Mouse (Mus musculus) midbrain, embryonic 11.5 days (tissue): ENCODE results near the gene Polr3h. TPM values are rescaled to one million over a fixed set of nuclear protein-coding genes. Genes with fewer than 3 reads are reported as not detected.

Source experiments
- ATAC-seq: fragments of 200-750 bp; cut with Nextera tagmentation; 2 replicates; pipeline ENCODE4 v1.8.0; 2017; ENCODE audit warnings: moderate TSS enrichment, moderate library complexity; ENCODE audit not compliant: low FRiP score
- DNase-seq: peaks from one replicate; pipeline ENCODE4 v3.0.0; 2015; ENCODE audit warnings: low spot score; ENCODE audit errors: missing footprints
- H3K27ac ChIP-seq: fragments of 300-500 bp; sonication (generic); 2 replicates; pipeline ENCODE4 v1.5.1; 2014; ENCODE audit warnings: low read depth, low read length
- H3K27me3 ChIP-seq: fragments of 300-500 bp; sonication (generic); 2 replicates; pipeline ENCODE4 v1.6.1; 2014; ENCODE audit warnings: mild to moderate bottlenecking, low read length, moderate library complexity, mixed read lengths; ENCODE audit not compliant: control insufficient read depth, insufficient read depth
- H3K36me3 ChIP-seq: fragments of 300-500 bp; sonication (generic); 2 replicates; pipeline ENCODE4 v1.6.1; 2014; ENCODE audit warnings: mild to moderate bottlenecking, low read length, moderate library complexity, mixed read lengths; ENCODE audit not compliant: control insufficient read depth, insufficient read depth
- H3K4me1 ChIP-seq: fragments of 300-500 bp; sonication (generic); 2 replicates; pipeline ENCODE4 v1.6.1; 2014; ENCODE audit warnings: low read length; ENCODE audit not compliant: control insufficient read depth, insufficient read depth
- H3K4me2 ChIP-seq: fragments of 300-500 bp; sonication (generic); 2 replicates; pipeline ENCODE4 v1.6.1; 2014; ENCODE audit warnings: mild to moderate bottlenecking, moderate library complexity
- H3K4me3 ChIP-seq: fragments of 300-500 bp; sonication (generic); 2 replicates; pipeline ENCODE4 v1.5.1; 2014; ENCODE audit warnings: low read depth, low read length
- H3K9ac ChIP-seq: fragments of 300-500 bp; sonication (generic); 2 replicates; pipeline ENCODE4 v1.6.1; 2014; ENCODE audit warnings: low read length
- H3K9me3 ChIP-seq: fragments of 300-500 bp; sonication (generic); 2 replicates; pipeline ENCODE4 v1.6.1; 2016; ENCODE audit warnings: low read length; ENCODE audit not compliant: control insufficient read depth
- WGBS: fragments of 180-500 bp; shearing (Covaris S2); extraction: QIAGEN DNeasy Blood & Tissue Kit; methylation state at CpG from one replicate; pipeline ENCODE4 v1.1.7; 2014; 5-methylcytosine and 5-hydroxymethylcytosine counted together
- polyA plus RNA-seq: library from polyadenylated mRNA; unstranded; fragments of >200 nt; fragmentation: Nextera tagmentation; extraction: Ambion mirVana; gene quantifications from 2 replicates; pipeline ENCODE4 v1.2.1, GENCODE M21; 2014

Gene Polr3h
- polyA plus RNA-seq, 1 experiment from 2014 or later = 75.6 TPM

DNA sequence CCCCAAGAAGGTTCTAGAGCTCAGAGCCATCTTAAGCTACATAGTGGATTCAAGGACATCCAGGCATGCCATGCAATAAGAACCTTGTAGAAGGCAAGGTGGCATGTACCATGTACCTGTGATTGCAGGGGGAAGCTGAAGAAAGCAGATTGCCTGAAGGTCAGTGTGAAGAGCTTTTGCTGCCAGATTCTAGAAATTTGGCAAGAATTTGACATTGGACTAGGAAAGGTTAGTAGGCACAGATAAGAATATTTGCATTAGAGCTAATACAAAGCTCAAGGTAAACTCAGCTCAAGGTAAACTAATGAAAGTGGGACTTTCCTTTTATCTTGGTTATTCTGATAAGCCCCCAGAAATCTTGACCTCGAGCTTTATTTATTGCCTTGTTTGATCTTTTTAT lies 38.2 kb upstream of the Polr3h start:
- Histone ChIP-seq H3K4me3 (no peak overlapping the region), H3K9ac (no peak overlapping the region), H3K9me3 (no peaks in the 10 kb centered on the region), H3K4me2 (no peak overlapping the region), H3K27me3 (no peaks in the 10 kb centered on the region), H3K27ac (no peak overlapping the region), H3K36me3 (no peaks in the 10 kb centered on the region), H3K4me1 (peaks cover 2% of the 10 kb centered on the region)
- no peak for ATAC-seq
- 73% methylated on average over 1 of the region's 1 CpGs for WGBS
- DNase-seq = no peak

DNA sequence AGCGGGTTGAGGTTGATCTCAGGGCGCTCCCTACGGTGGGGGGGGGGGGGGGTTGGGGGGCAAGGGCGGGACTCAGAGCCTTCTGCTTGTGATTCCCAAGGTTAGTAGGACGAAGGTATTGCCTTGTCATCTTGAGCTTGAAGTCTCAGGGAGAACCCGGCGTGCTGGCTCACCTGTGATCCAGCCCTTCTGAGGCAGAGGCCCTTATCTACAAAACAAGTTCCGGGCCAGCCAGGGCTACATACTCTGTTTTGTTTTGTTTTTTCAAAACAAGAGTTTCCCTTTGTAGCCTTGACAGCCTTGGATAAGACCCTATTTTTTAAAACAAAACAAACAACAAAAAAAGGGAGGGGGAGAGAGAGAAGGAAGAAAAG lies 35.0 kb upstream of the Polr3h start:
- DNase-seq = no peak
- peak overlapping the region; percentile 57 for H3K4me3 ChIP-seq
- H3K4me2 ChIP-seq = peak overlapping the region; percentile 100
- 3% methylated on average over 7 of the region's 8 CpGs for WGBS
- peak overlapping the region; percentile 33; the same call in 1 of the 2 replicates for H3K9ac ChIP-seq
- peaks cover 2% of the 10 kb centered on the region for H3K4me1 ChIP-seq
- H3K9me3 ChIP-seq = no peaks in the 10 kb centered on the region
- peak; percentile 53 for ATAC-seq
- no peaks in the 10 kb centered on the region for H3K36me3 ChIP-seq
- H3K27me3 ChIP-seq = no peaks in the 10 kb centered on the region
- H3K27ac ChIP-seq = no peak overlapping the region

- peak within 1 kb of the TSS; percentile 100 for H3K4me2 ChIP-seq
- ATAC-seq (peak; percentile 97), DNase-seq (peak; percentile 100)
- H3K36me3 ChIP-seq = no peaks in the 10 kb centered on the region
- H3K9me3 ChIP-seq = no peaks in the 10 kb centered on the region
- peaks cover 2% of the 10 kb centered on the region for H3K4me1 ChIP-seq
- H3K27me3 ChIP-seq = no peaks in the 10 kb centered on the region
- peak within 1 kb of the TSS; percentile 57 for H3K4me3 ChIP-seq
- peak within 1 kb of the TSS; percentile 67 for H3K27ac ChIP-seq
- H3K9ac ChIP-seq = peak within 1 kb of the TSS; percentile 70
- WGBS = under 1% methylated on average over 73 of the region's 77 CpGs
Measured at GRCm38 (mm10) chr15:81960171-81961077, 34.4 kb upstream of the Polr3h start, which contains the start of gene Pmm1. TSS of gene Pmm1 (minus strand) at chr15:81960930.

DNA sequence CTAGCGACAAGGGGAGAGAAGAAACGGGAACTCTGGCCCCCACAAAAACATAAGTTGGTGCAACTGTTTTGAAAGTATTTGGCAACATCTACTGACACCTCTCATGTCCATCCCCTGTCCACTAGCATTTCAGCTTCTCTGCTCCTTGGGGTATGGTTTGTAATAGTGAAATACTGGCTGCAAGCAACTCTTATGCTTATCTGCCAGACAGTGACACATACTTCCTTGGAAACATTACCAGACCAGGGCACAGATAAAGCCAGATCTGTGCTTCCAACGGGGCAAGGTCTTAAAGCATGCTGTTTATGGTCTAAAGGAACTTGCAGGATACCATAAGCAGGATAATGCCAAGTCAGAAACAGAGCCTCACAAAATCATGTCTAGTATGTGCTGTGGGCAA lies 32.9 kb upstream of the Polr3h start:
- ATAC-seq (no peak), DNase-seq (peak; percentile 75)
- H3K4me3 ChIP-seq = no peak overlapping the region
- H3K27ac ChIP-seq = no peak overlapping the region
- peaks cover 2% of the 10 kb centered on the region for H3K4me1 ChIP-seq
- H3K27me3 ChIP-seq = no peaks in the 10 kb centered on the region
- WGBS = 82% methylated on average over 3 of the region's 3 CpGs
- H3K9me3 ChIP-seq = no peaks in the 10 kb centered on the region
- 0 out of 2 replicates have a peak, but pooled peaks cover 3% of the 10 kb centered on the region for H3K36me3 ChIP-seq
- H3K4me2 ChIP-seq = no peak overlapping the region
- no peak overlapping the region for H3K9ac ChIP-seq

DNA sequence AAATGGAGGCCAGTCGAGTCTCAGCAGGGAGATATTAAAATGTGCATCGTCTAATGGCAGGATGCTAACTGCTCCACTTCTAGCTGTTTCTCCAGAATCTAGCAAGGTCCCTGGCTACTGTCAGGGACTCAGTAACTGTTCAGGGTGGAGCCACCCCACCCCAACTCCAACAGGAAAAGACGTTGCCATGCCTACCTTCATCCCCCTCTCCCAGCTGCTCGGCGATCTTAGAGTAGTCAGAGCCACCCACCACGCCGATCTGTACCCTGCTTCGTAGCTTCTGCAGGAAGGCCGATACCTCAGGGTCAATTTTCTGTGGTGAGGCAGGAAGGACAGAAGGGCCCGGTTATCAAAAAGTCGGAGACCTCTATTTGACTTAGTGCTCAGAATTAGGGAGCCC lies 31.6 kb upstream of the Polr3h start:
- no peak overlapping the region for H3K27ac ChIP-seq
- no peaks in the 10 kb centered on the region for H3K9me3 ChIP-seq
- 0 out of 2 replicates have a peak, but pooled peaks cover 3% of the 10 kb centered on the region for H3K36me3 ChIP-seq
- H3K27me3 ChIP-seq = no peaks in the 10 kb centered on the region
- H3K4me3 ChIP-seq = no peak overlapping the region
- H3K4me2 ChIP-seq = no peak overlapping the region
- DNase-seq (no peak), ATAC-seq (no peak)
- H3K4me1 ChIP-seq = peaks cover 2% of the 10 kb centered on the region
- 89% methylated on average over 11 of the region's 11 CpGs for WGBS
- H3K9ac ChIP-seq = no peak overlapping the region

- Histone ChIP-seq H3K36me3 (0 out of 2 replicates have a peak, but pooled peaks cover 3% of the 10 kb centered on the region), H3K27me3 (no peaks in the 10 kb centered on the region), H3K4me3 (no peak overlapping the region), H3K4me1 (peaks cover 2% of the 10 kb centered on the region), H3K27ac (no peak overlapping the region), H3K4me2 (no peak overlapping the region), H3K9me3 (no peaks in the 10 kb centered on the region), H3K9ac (no peak overlapping the region)
- 51% methylated on average over 8 of the region's 8 CpGs for WGBS
- ATAC-seq (no peak), DNase-seq (peak; percentile 94)
Measured at GRCm38 (mm10) chr15:81956457-81956856, 30.4 kb upstream of the Polr3h start.

GRCm38 (mm10) chr15:81955414-81955813 lies 29.4 kb upstream of the Polr3h start:
- 96% methylated on average over 15 of the region's 15 CpGs for WGBS
- Histone ChIP-seq H3K4me2 (no peak overlapping the region), H3K27me3 (no peaks in the 10 kb centered on the region), H3K4me1 (peaks cover 2% of the 10 kb centered on the region), H3K9ac (no peak overlapping the region), H3K4me3 (no peak overlapping the region), H3K36me3 (0 out of 2 replicates have a peak, but pooled peaks cover 3% of the 10 kb centered on the region), H3K27ac (no peak overlapping the region), H3K9me3 (no peaks in the 10 kb centered on the region)
- DNase-seq (peak; percentile 78), ATAC-seq (no peak)

DNA sequence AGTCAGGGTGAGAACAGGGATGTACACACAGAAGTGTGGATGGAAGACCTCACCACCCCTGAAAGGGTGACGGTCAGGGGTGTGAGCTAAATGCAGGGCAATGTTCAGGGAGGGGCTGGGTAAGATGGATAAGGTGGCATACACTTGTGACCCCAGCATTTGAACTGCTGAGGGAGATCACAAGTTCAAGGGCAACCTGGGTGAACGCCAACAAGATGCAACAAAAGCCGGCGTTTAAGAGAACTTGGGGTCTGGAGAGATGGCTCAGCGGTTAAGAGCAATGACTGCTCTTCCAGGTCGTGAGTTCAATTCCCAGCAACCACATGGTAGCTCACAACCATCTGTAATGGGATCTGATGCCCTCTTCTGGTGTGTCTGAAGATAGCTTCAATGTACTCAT lies 28.7 kb upstream of the Polr3h start:
- Histone ChIP-seq H3K36me3 (0 out of 2 replicates have a peak, but pooled peaks cover 3% of the 10 kb centered on the region), H3K4me3 (no peak overlapping the region), H3K27me3 (no peaks in the 10 kb centered on the region), H3K4me1 (no peaks in the 10 kb centered on the region; the same call in 1 of the 2 replicates), H3K27ac (no peak overlapping the region), H3K4me2 (no peak overlapping the region), H3K9me3 (no peaks in the 10 kb centered on the region), H3K9ac (no peak overlapping the region)
- WGBS = 91% methylated on average over 6 of the region's 6 CpGs
- ATAC-seq (no peak), DNase-seq (peak; percentile 65)

DNA sequence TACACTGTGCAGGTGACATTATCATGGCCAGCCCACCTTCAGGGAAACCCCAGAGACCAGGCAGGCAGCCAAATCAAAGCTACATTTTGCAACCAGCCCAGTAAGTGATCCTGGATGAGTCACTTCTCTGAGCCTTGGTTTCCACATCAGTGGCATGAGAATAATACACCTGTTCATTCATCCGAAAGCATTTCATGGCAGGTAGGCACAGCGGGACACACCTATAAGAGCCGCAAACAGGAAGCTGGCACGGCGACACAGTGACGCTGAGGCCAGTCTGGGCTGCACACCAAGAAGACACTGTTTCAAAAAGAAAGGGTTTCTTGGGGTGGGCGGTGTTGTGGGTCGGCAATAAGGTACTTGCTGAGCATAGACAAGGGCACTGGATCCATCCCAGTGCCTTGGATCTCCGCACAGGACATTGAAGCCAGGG lies 28.1 kb upstream of the Polr3h start:
- no peak overlapping the region for H3K4me3 ChIP-seq
- no peak overlapping the region for H3K9ac ChIP-seq
- no peaks in the 10 kb centered on the region for H3K4me1 ChIP-seq
- H3K27ac ChIP-seq = no peak overlapping the region
- H3K9me3 ChIP-seq = no peaks in the 10 kb centered on the region
- ATAC-seq (no peak), DNase-seq (peak; percentile 53)
- no peaks in the 10 kb centered on the region for H3K27me3 ChIP-seq
- WGBS = 97% methylated on average over 9 of the region's 9 CpGs
- 0 out of 2 replicates have a peak, but pooled peaks cover 3% of the 10 kb centered on the region for H3K36me3 ChIP-seq
- no peak overlapping the region for H3K4me2 ChIP-seq
